Mouse (Mus musculus) midbrain, embryonic 13.5 days (tissue): ENCODE measurements around the gene Cenpj. TPM values are rescaled to one million over a fixed set of nuclear protein-coding genes. Genes with fewer than 3 reads are reported as not detected.
A peak's percentile ranks its signal among the peaks of the same experiment; 100 is the strongest.

Source experiments
- ATAC-seq: fragments of 200-750 bp; cut with Nextera tagmentation; 2 replicates; pipeline ENCODE4 v1.8.0; 2017; ENCODE audit warnings: mild to moderate bottlenecking, moderate TSS enrichment, moderate library complexity
- H3K27ac ChIP-seq: fragments of 300-500 bp; sonication (generic); 2 replicates; pipeline ENCODE4 v1.5.1; 2015; ENCODE audit warnings: inconsistent platforms, mild to moderate bottlenecking, moderate library complexity
- H3K27me3 ChIP-seq: fragments of 300-500 bp; sonication (generic); 2 replicates; pipeline ENCODE4 v1.6.1; 2015; ENCODE audit warnings: mild to moderate bottlenecking, inconsistent platforms
- H3K36me3 ChIP-seq: fragments of 300-500 bp; sonication (generic); 2 replicates; pipeline ENCODE4 v1.6.1; 2015; ENCODE audit warnings: mild to moderate bottlenecking, inconsistent platforms
- H3K4me1 ChIP-seq: fragments of 300-500 bp; sonication (generic); replicated peaks from 2 replicates; pipeline ENCODE4 v1.6.1; 2015; ENCODE audit warnings: inconsistent platforms
- H3K4me2 ChIP-seq: fragments of 300-500 bp; sonication (generic); replicated peaks from 2 replicates; pipeline ENCODE4 v1.6.1; 2015; ENCODE audit warnings: moderate library complexity, mild to moderate bottlenecking, inconsistent platforms
- H3K4me3 ChIP-seq: fragments of 300-500 bp; sonication (generic); replicated peaks from 2 replicates; pipeline ENCODE4 v1.5.1; 2015; ENCODE audit warnings: mild to moderate bottlenecking, inconsistent platforms
- H3K9ac ChIP-seq: fragments of 300-500 bp; sonication (generic); replicated peaks from 2 replicates; pipeline ENCODE4 v1.6.1; 2015; ENCODE audit warnings: mild to moderate bottlenecking, inconsistent platforms
- H3K9me3 ChIP-seq: fragments of 300-500 bp; sonication (generic); 2 replicates; pipeline ENCODE4 v1.6.1; 2016; ENCODE audit warnings: mild to moderate bottlenecking, inconsistent platforms
- WGBS: fragments of 180-500 bp; shearing (Covaris S2); methylation state at CpG from one replicate; pipeline ENCODE4 v1.1.7; 2015; 5-methylcytosine and 5-hydroxymethylcytosine counted together
- polyA plus RNA-seq: library from polyadenylated mRNA; unstranded; fragments of >200 nt; fragmentation: Nextera tagmentation; extraction: Ambion mirVana; gene quantifications from 2 replicates; pipeline ENCODE4 v1.2.1, GENCODE M21; 2015

The Cenpj gene
- polyA plus RNA-seq, 1 experiment from 2014 or later, result 11.4 TPM

DNA sequence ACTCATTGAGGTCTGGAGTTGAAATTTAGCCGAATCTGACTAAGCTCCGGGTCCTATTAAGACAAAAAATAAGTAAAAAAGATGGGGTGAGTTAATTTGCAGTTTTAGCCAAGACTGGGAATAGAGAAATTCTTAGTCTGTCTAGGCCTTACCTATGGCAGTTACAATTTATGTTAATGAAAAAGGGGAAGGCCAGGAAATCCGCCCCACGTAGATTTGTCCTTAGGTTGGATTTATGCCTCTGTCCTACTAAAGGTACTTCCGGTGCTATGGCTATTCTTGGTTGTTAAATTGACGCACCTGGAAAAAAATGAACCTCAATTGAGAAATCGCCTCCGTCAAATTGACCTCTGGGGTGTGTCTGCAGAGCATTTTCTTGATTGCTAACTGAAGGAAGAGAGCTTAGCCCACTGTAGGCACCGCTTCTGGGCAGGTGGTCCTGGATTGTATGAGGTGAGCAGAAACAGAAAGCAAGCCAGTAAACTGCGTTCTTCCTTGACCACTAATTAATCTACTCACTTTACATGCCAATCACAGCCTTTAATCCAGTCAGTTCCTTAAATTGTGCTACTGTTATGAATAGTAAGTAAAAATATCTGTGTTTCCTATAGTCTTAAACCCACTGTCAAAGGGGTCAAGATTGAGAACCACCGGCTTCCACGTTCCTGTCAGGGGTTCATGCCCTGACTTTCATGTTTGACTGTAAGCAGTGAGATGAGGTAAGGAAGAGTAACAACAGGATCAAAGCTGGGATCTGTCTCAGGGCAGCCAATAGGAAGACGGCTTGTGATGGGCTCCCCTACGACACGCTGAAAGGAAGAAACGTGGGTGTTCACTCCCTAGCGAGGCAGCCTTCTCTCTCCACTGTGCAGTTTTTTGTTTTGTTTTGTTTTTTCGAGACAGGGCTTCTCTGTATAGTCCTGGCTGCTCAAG is 1.0 kb upstream of the Cenpj start:
- no peaks in the 10 kb centered on the region for H3K36me3 ChIP-seq
- no peak for ATAC-seq
- no peak overlapping the region for H3K27ac ChIP-seq
- peaks cover 7% of the 10 kb centered on the region for H3K27me3 ChIP-seq
- no peak overlapping the region for H3K9ac ChIP-seq
- H3K4me3 ChIP-seq, result peak overlapping the region; percentile 42; the same call in 1 of the 2 replicates
- no peaks in the 10 kb centered on the region for H3K9me3 ChIP-seq
- H3K4me2 ChIP-seq, result peak overlapping the region; percentile 62
- 77% methylated on average over 18 of the region's 18 CpGs for WGBS
- peaks cover 10% of the 10 kb centered on the region for H3K4me1 ChIP-seq

DNA sequence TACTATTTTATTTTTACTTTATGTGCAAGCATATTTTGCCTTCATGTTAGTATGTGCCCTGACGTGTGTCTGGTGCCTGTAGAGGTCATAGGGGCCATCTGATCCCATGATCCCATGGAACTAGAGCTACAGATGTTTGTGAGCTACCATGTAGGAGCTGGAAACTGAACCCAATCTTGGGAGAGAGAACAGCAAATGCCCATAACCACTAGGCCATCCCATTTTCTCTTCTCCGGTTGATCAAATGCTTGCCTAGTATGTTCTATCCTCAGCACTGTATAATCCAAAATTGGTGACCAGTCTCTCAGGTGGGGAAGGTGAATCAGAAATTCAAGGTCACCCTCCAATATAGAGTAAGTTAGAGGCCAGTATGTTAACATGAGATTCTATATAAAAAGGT is 2.7 kb downstream of the Cenpj start:
- WGBS, result 72% methylated on average over 2 of the region's 2 CpGs
- H3K9me3 ChIP-seq, result no peaks in the 10 kb centered on the region
- ATAC-seq, result no peak
- no peaks in the 10 kb centered on the region for H3K36me3 ChIP-seq
- peak overlapping the region; percentile 61; the same call in 1 of the 2 replicates for H3K9ac ChIP-seq
- peaks cover 20% of the 10 kb centered on the region for H3K4me1 ChIP-seq
- no peak overlapping the region for H3K27ac ChIP-seq
- peaks cover 7% of the 10 kb centered on the region for H3K27me3 ChIP-seq
- peak overlapping the region; percentile 86 for H3K4me3 ChIP-seq
- H3K4me2 ChIP-seq, result peak overlapping the region; percentile 77

DNA sequence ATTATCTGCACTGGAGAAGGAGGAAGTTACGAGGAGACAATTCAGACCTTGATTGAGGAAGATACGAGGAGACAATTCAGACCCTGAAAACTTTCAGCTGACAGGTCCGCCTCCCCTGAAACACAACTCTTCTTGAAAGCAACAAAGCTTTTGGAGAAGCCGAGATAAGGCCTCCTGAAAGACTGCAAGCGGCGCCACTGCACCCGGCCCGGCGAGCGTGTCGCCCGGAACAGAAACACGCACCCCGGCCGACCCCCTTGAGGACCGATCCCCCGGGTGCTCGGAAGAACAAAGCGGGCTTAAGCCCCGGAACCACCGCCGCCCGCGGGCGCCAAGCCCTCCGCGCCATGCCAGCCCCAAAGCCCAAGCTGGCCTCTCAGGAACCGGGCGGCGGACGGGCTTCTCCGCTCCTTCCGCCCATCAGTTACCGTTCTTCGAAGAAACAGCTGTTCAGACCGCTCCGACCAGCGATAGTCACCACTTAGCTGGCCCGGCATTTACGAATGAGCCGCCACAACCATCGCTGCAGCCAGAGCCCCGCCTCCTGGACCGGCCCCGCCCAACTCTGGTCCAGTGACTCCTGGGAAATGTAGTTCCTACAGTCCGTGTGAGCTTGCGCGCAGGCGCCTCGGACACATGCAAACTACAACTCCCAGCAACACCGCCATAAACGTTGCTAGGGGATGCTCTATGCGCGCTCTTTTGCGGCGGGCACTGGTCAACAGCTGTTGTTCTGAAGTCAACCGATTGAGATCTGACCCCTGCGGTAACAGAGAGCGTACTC is 3.7 kb downstream of the Cenpj start:
- peak overlapping the region; percentile 77 for H3K4me2 ChIP-seq
- H3K36me3 ChIP-seq, result no peaks in the 10 kb centered on the region; the same call in 1 of the 2 replicates
- H3K4me3 ChIP-seq, result peak overlapping the region; percentile 86
- WGBS, result under 1% methylated on average over 59 of the region's 59 CpGs
- peak overlapping the region; percentile 73 for H3K27ac ChIP-seq
- peaks cover 20% of the 10 kb centered on the region for H3K4me1 ChIP-seq
- H3K9me3 ChIP-seq, result no peaks in the 10 kb centered on the region
- peak; percentile 100 for ATAC-seq
- peak overlapping the region; percentile 74 for H3K9ac ChIP-seq
- peaks cover 7% of the 10 kb centered on the region for H3K27me3 ChIP-seq

DNA sequence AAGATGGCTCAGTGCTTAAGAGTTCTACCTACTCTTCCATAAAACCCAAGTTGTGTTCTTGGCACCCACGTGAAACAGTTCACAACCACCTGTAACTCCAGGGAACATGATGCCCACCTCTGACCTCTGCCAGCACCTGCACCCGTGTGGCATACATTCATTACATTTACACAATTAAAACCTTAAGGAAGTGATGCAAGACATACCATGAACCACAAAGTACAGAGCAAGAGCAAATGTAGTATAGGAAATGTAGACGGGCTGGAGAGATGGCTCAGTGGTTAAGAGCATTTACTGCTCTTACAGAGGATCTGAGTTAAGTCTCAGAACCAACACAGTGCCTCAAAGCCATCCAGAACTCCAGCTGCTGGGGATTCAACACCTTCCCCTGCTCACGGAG is 6.2 kb downstream of the Cenpj start:
- ATAC-seq, result no peak
- no peak overlapping the region for H3K4me3 ChIP-seq
- H3K9ac ChIP-seq, result no peak overlapping the region
- H3K9me3 ChIP-seq, result no peaks in the 10 kb centered on the region
- H3K27ac ChIP-seq, result no peak overlapping the region
- H3K4me2 ChIP-seq, result no peak overlapping the region
- H3K4me1 ChIP-seq, result peaks cover 14% of the 10 kb centered on the region
- H3K36me3 ChIP-seq, result no peaks in the 10 kb centered on the region; the same call in 1 of the 2 replicates
- H3K27me3 ChIP-seq, result peaks cover 3% of the 10 kb centered on the region; the same call in 1 of the 2 replicates
- 86% methylated on average over 4 of the region's 4 CpGs for WGBS

DNA sequence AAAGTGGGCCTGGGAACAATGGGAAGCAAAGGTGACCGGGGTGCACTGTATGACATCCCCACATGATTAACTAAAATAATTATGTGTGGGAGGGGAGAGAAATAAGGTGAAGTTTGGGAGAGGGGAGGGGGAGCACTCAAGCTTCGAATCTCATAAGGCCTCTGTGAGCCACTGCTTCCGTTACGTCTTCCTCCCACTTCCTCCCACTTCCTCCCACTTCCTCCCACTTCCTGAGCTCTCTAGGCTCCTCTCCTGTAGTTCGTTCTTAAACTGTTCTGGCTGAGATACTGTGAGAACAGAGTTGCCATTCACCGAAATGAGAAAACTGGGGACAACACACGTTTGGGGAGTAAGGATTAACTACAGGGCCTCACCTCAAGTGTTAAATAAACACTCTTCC is 7.7 kb downstream of the Cenpj start:
- H3K27ac ChIP-seq, result no peak overlapping the region
- ATAC-seq, result no peak
- H3K9ac ChIP-seq, result no peak overlapping the region
- no peak overlapping the region for H3K4me2 ChIP-seq
- H3K9me3 ChIP-seq, result no peaks in the 10 kb centered on the region
- H3K27me3 ChIP-seq, result no peaks in the 10 kb centered on the region
- H3K4me1 ChIP-seq, result peaks cover 12% of the 10 kb centered on the region
- no peak overlapping the region for H3K4me3 ChIP-seq
- WGBS, result 86% methylated on average over 7 of the region's 7 CpGs
- H3K36me3 ChIP-seq, result peaks cover 12% of the 10 kb centered on the region

DNA sequence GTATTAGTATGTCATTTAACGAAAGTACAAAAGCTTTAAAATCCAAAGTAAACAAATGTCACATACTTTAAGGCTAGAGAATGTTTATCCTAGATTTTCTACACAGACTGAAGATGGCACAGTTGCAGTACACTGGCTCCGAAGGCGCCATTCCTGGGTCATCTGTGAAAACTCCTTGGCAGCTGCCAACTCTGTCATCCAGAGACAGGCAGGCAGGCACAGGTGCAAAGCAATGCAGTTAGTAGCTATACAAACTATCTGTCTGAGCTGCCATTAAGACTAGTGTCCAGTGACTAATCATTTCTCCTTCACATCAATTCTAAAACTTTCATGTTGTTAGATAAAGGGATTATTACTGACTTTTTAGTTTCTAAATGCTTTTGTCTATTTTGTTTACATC is 16.1 kb downstream of the Cenpj start:
- Histone ChIP-seq H3K9ac (no peak overlapping the region), H3K27ac (no peak overlapping the region), H3K4me3 (no peak overlapping the region), H3K4me2 (no peak overlapping the region), H3K4me1 (no peaks in the 10 kb centered on the region), H3K36me3 (peaks cover 41% of the 10 kb centered on the region), H3K27me3 (no peaks in the 10 kb centered on the region), H3K9me3 (no peaks in the 10 kb centered on the region)
- 94% methylated on average over 3 of the region's 3 CpGs for WGBS
- no peak for ATAC-seq

DNA sequence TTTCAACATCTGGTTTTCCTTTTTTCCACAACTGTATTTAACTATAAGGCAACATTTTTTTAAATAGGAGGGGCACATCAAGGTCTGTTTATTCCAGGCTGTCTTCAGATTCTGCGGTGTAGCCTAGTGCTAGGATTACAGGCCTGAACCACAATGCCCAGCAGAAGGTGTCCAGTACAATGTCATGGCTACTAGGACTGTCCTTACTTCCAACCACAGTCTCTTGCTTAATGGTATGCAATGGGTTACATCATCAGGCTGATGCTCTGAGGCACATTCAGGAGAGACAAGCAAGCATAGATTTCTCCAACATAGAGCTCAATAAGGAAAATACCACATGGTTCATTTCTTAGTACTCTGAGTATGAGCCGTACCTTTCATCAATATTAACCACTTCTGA is 20.5 kb downstream of the Cenpj start:
- WGBS, result 95% methylated on average over 2 of the region's 2 CpGs

DNA sequence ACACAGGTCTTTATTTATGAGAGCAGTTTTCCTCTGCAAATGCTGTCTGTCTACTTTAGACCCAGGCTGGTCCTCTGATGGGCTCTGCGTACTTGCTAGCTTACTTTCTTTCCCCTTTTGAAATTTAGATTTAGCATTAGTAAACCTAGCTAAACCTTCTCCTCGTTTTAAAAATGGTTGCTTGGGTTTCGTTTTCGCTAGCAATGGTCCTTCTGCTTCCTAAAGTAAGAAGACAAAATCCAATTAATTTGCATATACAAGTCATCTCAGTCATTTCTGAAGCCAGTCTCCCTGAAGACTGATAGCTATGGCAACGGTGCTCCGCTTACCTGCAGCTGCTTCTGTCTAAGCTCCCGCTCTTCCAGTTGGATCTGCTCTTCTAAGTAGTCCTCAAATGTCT is 21.9 kb downstream of the Cenpj start:
- peaks cover 65% of the 10 kb centered on the region for H3K36me3 ChIP-seq
- H3K4me3 ChIP-seq, result no peak overlapping the region
- H3K9me3 ChIP-seq, result no peaks in the 10 kb centered on the region
- no peaks in the 10 kb centered on the region for H3K4me1 ChIP-seq
- H3K27ac ChIP-seq, result no peak overlapping the region
- no peak overlapping the region for H3K9ac ChIP-seq
- no peak overlapping the region for H3K4me2 ChIP-seq
- WGBS, result 96% methylated on average over 7 of the region's 7 CpGs
- no peak for ATAC-seq
- no peaks in the 10 kb centered on the region for H3K27me3 ChIP-seq

More for the DNA sequence above, 20.5 kb downstream of the Cenpj start:
- H3K4me2 ChIP-seq, result no peak overlapping the region
- H3K27me3 ChIP-seq, result no peaks in the 10 kb centered on the region
- peaks cover 61% of the 10 kb centered on the region for H3K36me3 ChIP-seq
- no peak for ATAC-seq
- H3K4me1 ChIP-seq, result no peaks in the 10 kb centered on the region
- H3K27ac ChIP-seq, result no peak overlapping the region
- H3K4me3 ChIP-seq, result no peak overlapping the region
- no peaks in the 10 kb centered on the region for H3K9me3 ChIP-seq
- no peak overlapping the region for H3K9ac ChIP-seq

DNA sequence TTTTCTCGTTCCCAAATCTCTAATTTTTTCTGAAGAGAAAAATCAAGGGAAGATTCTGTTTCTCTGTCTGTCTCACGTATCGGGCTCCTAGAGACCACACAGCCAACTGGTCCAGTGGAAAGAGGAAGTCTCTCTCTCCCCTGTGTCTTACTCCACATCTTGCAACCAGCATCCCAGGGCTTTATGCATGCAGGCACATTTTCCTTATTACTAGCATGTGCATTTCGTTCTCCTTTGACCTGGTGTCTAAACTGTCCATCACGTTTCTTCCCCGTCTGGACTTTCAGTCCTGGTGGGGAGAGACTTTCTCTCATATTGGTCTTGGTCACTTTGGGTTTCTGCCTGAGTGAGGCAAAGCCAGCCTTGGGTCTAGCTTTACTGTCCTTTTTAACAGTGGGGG is 22.3 kb downstream of the Cenpj start:
- H3K9me3 ChIP-seq, result no peaks in the 10 kb centered on the region
- 92% methylated on average over 6 of the region's 6 CpGs for WGBS
- H3K4me1 ChIP-seq, result no peaks in the 10 kb centered on the region
- H3K27ac ChIP-seq, result no peak overlapping the region
- no peaks in the 10 kb centered on the region for H3K27me3 ChIP-seq
- no peak overlapping the region for H3K4me3 ChIP-seq
- H3K36me3 ChIP-seq, result peaks cover 61% of the 10 kb centered on the region
- H3K4me2 ChIP-seq, result no peak overlapping the region
- no peak for ATAC-seq
- H3K9ac ChIP-seq, result no peak overlapping the region

DNA sequence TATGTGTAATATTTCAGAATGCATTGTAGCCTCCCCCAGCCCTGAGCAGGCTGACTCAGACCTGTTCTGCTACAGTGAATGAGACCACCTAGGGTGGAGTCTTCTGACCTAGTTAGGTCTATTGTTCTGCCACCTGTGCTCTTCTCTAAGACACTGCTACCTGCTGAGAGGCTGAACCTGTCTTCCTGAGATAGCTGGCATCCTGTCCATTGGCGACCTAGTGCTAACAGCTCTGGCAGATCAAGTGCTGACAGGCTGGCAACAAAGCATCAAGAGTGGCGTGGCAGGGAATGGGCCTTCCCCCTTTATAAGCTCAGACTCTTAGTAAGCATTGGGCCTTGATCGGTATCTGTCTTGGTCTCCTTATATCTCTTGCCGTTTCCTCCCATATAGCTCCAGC is 24.3 kb downstream of the Cenpj start:
- H3K9ac ChIP-seq, result no peak overlapping the region

DNA sequence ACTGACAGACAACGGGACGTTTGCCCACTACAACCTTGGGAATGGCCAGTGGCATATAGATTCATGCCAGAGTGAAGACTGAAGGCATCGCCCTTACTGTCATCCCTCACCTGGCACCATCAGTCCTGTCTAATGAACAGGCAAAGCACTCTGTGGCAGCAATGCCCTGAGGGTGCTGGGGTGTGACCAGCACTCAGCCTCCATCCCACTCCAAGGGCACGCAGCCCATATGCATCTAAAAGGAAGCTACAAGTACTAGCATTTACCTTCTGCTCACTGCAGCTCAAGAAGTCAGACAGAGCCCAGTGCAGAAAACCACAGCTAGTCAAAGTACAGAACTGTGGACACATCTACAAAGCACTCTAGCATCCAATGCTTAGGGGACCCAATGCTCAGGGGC is 29.7 kb downstream of the Cenpj start:
- Histone ChIP-seq H3K27ac (no peak overlapping the region), H3K4me3 (no peak overlapping the region), H3K4me2 (no peak overlapping the region), H3K4me1 (no peaks in the 10 kb centered on the region), H3K9ac (no peak overlapping the region), H3K36me3 (peaks cover 25% of the 10 kb centered on the region), H3K9me3 (no peaks in the 10 kb centered on the region), H3K27me3 (no peaks in the 10 kb centered on the region)
- 94% methylated on average over 4 of the region's 4 CpGs for WGBS
- ATAC-seq, result no peak

More for the DNA sequence above, 24.3 kb downstream of the Cenpj start:
- no peak overlapping the region for H3K27ac ChIP-seq
- no peak for ATAC-seq
- peaks cover 52% of the 10 kb centered on the region for H3K36me3 ChIP-seq
- H3K4me1 ChIP-seq, result no peaks in the 10 kb centered on the region
- H3K4me3 ChIP-seq, result no peak overlapping the region
- H3K9me3 ChIP-seq, result no peaks in the 10 kb centered on the region
- no peak overlapping the region for H3K4me2 ChIP-seq
- no peaks in the 10 kb centered on the region for H3K27me3 ChIP-seq
- WGBS, result 84% methylated on average over 4 of the region's 4 CpGs

DNA sequence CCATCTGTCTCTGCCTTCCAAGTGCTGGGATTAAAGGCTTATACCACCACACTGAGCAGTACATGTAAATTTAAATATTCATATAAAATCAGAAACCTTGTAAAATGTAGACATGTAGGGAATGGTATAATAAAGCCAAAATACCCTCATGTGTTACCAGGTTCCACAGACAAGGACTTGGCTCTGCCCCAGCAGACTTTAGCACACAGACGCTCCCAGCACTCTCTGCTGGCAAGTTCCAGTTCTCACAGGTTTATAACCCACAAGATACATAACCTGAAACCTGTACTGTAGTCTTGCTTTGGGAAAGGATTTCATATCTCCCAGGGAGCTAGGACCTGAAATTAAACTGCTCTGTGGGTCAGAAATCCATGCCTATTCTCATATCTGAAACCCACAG is 30.3 kb downstream of the Cenpj start:
- ATAC-seq, result no peak
- Histone ChIP-seq H3K4me3 (no peak overlapping the region), H3K4me2 (no peak overlapping the region), H3K27me3 (no peaks in the 10 kb centered on the region), H3K9ac (no peak overlapping the region), H3K4me1 (no peaks in the 10 kb centered on the region), H3K36me3 (peaks cover 25% of the 10 kb centered on the region), H3K27ac (no peak overlapping the region), H3K9me3 (no peaks in the 10 kb centered on the region)
- 84% methylated on average over 1 of the region's 1 CpGs for WGBS
